Mouse (Mus musculus) testis, adult 2 months (tissue): ENCODE results near the gene Tgfbr1.

Source experiments
- CTCF ChIP-seq: fragments of 200-500 bp; IDR thresholded peaks from 2 replicates; pipeline ENCODE4 v1.5.1; 2012; ENCODE audit warnings: low read depth, mild to moderate bottlenecking, inconsistent platforms, low read length, moderate library complexity; ENCODE audit not compliant: control insufficient read depth, insufficient read depth, insufficient replicate concordance
- POLR2A ChIP-seq: fragments of 200-500 bp; IDR thresholded peaks from 2 replicates; pipeline ENCODE4 v1.6.1; 2012; ENCODE audit warnings: low read depth, mild to moderate bottlenecking, inconsistent platforms, low read length, moderate library complexity; ENCODE audit not compliant: control insufficient read depth

DNA sequence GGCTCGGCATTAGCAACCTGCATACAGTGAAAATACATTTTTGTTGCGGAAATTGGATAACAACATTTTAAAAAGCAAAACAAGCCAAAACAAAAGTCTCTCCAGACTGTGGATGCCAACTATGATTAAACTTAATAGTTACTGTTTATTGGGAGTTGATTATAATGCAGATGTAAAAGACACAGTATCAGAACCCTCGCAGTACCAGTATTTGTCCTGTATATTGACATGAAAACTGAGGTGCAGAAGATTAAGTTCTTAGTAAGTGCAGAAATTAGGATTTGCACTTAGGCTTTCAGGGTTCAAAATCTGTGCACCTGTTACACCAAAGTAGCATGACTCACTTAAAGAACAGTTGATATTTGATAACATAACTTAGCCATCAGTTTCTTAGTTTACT, 1.3 kb downstream of the Tgfbr1 start:
- no peak for TF ChIP-seq CTCF
- TF ChIP-seq POLR2A = no peak
